Mouse (Mus musculus): ENCODE results near the gene Wdr70. TPM values are rescaled to one million over a fixed set of nuclear protein-coding genes. Genes with fewer than 3 reads are reported as not detected.

The Wdr70 gene
- polyA plus RNA-seq, 1 experiment = 20.6 TPM

- no peak for DNase-seq (ENCODE audit: low spot score)
Observed at GRCm38 (mm10) chr15:7863328-7863727, 235.7 kb downstream of the Wdr70 start.

GRCm38 (mm10) chr15:7862890-7863289 is 236.1 kb downstream of the Wdr70 start:
- DNase-seq (ENCODE audit: low spot score) = no peak

- no peak for DNase-seq (ENCODE audit: low spot score)
Observed at GRCm38 (mm10) chr15:7858841-7859240, 240.2 kb downstream of the Wdr70 start.

- DNase-seq (ENCODE audit: low spot score) = no peak
Observed at GRCm38 (mm10) chr15:7857418-7857817, 241.6 kb downstream of the Wdr70 start.

- no peak for DNase-seq (ENCODE audit: low spot score)
Observed at GRCm38 (mm10) chr15:7842398-7842797, 256.6 kb downstream of the Wdr70 start.

GRCm38 (mm10) chr15:7841664-7842063 is 257.3 kb downstream of the Wdr70 start:
- no peak for DNase-seq (ENCODE audit: low spot score)

- DNase-seq (ENCODE audit: low spot score) = no peak
Observed at GRCm38 (mm10) chr15:7838921-7839309, 260.1 kb downstream of the Wdr70 start.

- DNase-seq (ENCODE audit: low spot score) = no peak
Observed at GRCm38 (mm10) chr15:7838060-7838920, 260.7 kb downstream of the Wdr70 start.

GRCm38 (mm10) chr15:7835404-7835803 is 263.6 kb downstream of the Wdr70 start:
- DNase-seq (ENCODE audit: low spot score) = no peak

GRCm38 (mm10) chr15:7825530-7825929 is 273.5 kb downstream of the Wdr70 start:
- no peak for DNase-seq (ENCODE audit: low spot score)

GRCm38 (mm10) chr15:7823886-7824285 is 275.1 kb downstream of the Wdr70 start:
- DNase-seq (ENCODE audit: low spot score) = no peak

Other genes with a start within 250 kb of the Wdr70 start
- 11.2 and 12.5 TPM in 2 replicates for gene Nup155, start 10.1 kb upstream of the Wdr70 start, polyA plus RNA-seq (2012; rRNA removed)
- 6.6 and 6.9 TPM in 2 replicates for gene Cplane1, start 69.9 kb upstream of the Wdr70 start, polyA plus RNA-seq (2012; rRNA removed)

All from urinary bladder, adult 2 months (tissue).